ENCODE assay signal across 12 mouse cellular contexts in genomic region chr2:168654983-168655669, GRCm38 (mm10). TPM values are rescaled to one million over a fixed set of nuclear protein-coding genes. Genes with fewer than 3 reads are reported as not detected.
DNase-seq lines count a peak whose midpoint lies in the region; ATAC-seq and TF ChIP-seq lines count a peak whose summit lies in the region.
"Had no signal": no experiment of that assay in that cellular context is flagged by ENCODE, and none has a peak within 500 bp of the region (broad histone marks: within the 10 kb centered on the region; RNA-seq: fewer than 3 reads in every experiment).

No protein-coding gene starts in this region.

- no peak overlapping the region for H3K4me2 ChIP-seq in heart, postnatal 0 days (ENCODE audit: low read depth, low read length)
- H3K4me2 ChIP-seq in lung, postnatal 0 days (replicated peaks; ENCODE audit: low read depth, low read length): no peak overlapping the region
- H3K4me2 ChIP-seq in intestine, postnatal 0 days (replicated peaks; ENCODE audit: low read depth): 0 out of 2 replicates have a peak overlapping the region, but pooled peaks have one; percentile 13
- H3K4me2 ChIP-seq: heart, embryonic 13.5 days; limb, embryonic 12.5 days had no signal

- DNase-seq in heart, postnatal 0 days (ENCODE audit: low spot score): peak; percentile 14
- DNase-seq in heart, adult 9 months (ENCODE audit: low spot score in 2 of 2): no peak
- no peak for DNase-seq in lung, postnatal 0 days (ENCODE audit: low spot score)
- no peak for DNase-seq in lung, adult 18-20 months
- DNase-seq in cerebellum, postnatal 25 days: peak; percentile 49 to 66
- no peak for DNase-seq in kidney, postnatal 14 days

- 55% methylated on average over 17 of the region's 17 CpGs for WGBS in heart, postnatal 0 days
- WGBS in lung, postnatal 0 days: 56% methylated on average over 17 of the region's 17 CpGs
- 54% methylated on average over 17 of the region's 17 CpGs for WGBS in intestine, postnatal 0 days

- no peak overlapping the region for H3K9ac ChIP-seq in heart, postnatal 0 days (replicated peaks; ENCODE audit: low read depth, low read length)
- H3K9ac ChIP-seq in lung, postnatal 0 days (replicated peaks; ENCODE audit: low read depth): no peak overlapping the region
- H3K9ac ChIP-seq in intestine, postnatal 0 days (ENCODE audit: low read depth, low read length): no peak overlapping the region
- H3K9ac ChIP-seq: heart, embryonic 13.5 days; limb, embryonic 12.5 days had no signal

- no peak overlapping the region for H3K4me3 ChIP-seq in heart, postnatal 0 days (ENCODE audit: low read depth, low read length)
- H3K4me3 ChIP-seq in lung, postnatal 0 days (ENCODE audit: low read depth, low read length): no peak overlapping the region
- H3K4me3 ChIP-seq in intestine, postnatal 0 days (ENCODE audit: low read depth, low read length): no peak overlapping the region
- H3K4me3 ChIP-seq: forebrain, embryonic 10.5 days; heart, embryonic 13.5 days; limb, embryonic 12.5 days had no signal

- H3K27me3 ChIP-seq in heart, postnatal 0 days (ENCODE audit: control insufficient read depth, insufficient read depth, low read length): no peaks in the 10 kb centered on the region
- no peaks in the 10 kb centered on the region for H3K27me3 ChIP-seq in lung, postnatal 0 days (replicated peaks; ENCODE audit: insufficient read depth, low read length)
- H3K27me3 ChIP-seq in intestine, postnatal 0 days (replicated peaks; ENCODE audit: control insufficient read depth, insufficient read depth, low read length): no peaks in the 10 kb centered on the region
- H3K27me3 ChIP-seq: limb, embryonic 12.5 days had no signal

- no peak overlapping the region for H3K27ac ChIP-seq in heart, postnatal 0 days (ENCODE audit: low read depth)
- no peak overlapping the region for H3K27ac ChIP-seq in lung, postnatal 0 days (ENCODE audit: low read length)
- no peak overlapping the region for H3K27ac ChIP-seq in intestine, postnatal 0 days (ENCODE audit: low read depth, low read length)
- H3K27ac ChIP-seq: forebrain, embryonic 10.5 days; heart, embryonic 13.5 days; limb, embryonic 12.5 days had no signal

- H3K4me1 ChIP-seq in heart, postnatal 0 days (ENCODE audit: control insufficient read depth, insufficient read depth): no peaks in the 10 kb centered on the region; the same call in 1 of the 2 replicates
- H3K4me1 ChIP-seq in lung, postnatal 0 days (ENCODE audit: insufficient read depth, low read depth, low read length): 0 out of 2 replicates have a peak, but pooled peaks cover 4% of the 10 kb centered on the region
- peaks cover 11% of the 10 kb centered on the region; the same call in 1 of the 2 replicates for H3K4me1 ChIP-seq in intestine, postnatal 0 days (replicated peaks; ENCODE audit: control insufficient read depth, insufficient read depth, low read length)

- no peaks in the 10 kb centered on the region for H3K9me3 ChIP-seq in heart, postnatal 0 days (replicated peaks; ENCODE audit: control insufficient read depth, low read length)
- no peaks in the 10 kb centered on the region for H3K9me3 ChIP-seq in lung, postnatal 0 days (ENCODE audit: low read length)
- no peaks in the 10 kb centered on the region for H3K9me3 ChIP-seq in intestine, postnatal 0 days (ENCODE audit: control insufficient read depth)
- H3K9me3 ChIP-seq: forebrain, embryonic 10.5 days; heart, embryonic 13.5 days; limb, embryonic 12.5 days; megakaryocyte, embryonic 14.5 days had no signal

- TF ChIP-seq EP300 in heart, postnatal 0 days (IDR thresholded peaks at IDR 0.05; ENCODE audit: low read depth): no peak
- no peak for TF ChIP-seq EP300 in lung, postnatal 0 days (IDR thresholded peaks at IDR 0.05)

- H3K36me3 ChIP-seq in heart, postnatal 0 days (replicated peaks; ENCODE audit: control insufficient read depth, insufficient read depth, low read length): 0 out of 2 replicates have a peak, but pooled peaks cover 5% of the 10 kb centered on the region
- H3K36me3 ChIP-seq in lung, postnatal 0 days (ENCODE audit: insufficient read depth, low read length): no peaks in the 10 kb centered on the region
- peaks cover 27% of the 10 kb centered on the region; the same call in 1 of the 2 replicates for H3K36me3 ChIP-seq in intestine, postnatal 0 days (ENCODE audit: control insufficient read depth, insufficient read depth)
- H3K36me3 ChIP-seq: forebrain, embryonic 10.5 days had no signal

- peak; percentile 32 for TF ChIP-seq CTCF in heart, postnatal 0 days (IDR thresholded peaks at IDR 0.05; ENCODE audit: low read depth)
- peak; percentile 45 for TF ChIP-seq CTCF in lung, postnatal 0 days (IDR thresholded peaks at IDR 0.05)
- peak; percentile 59 for TF ChIP-seq CTCF in intestine, postnatal 0 days (IDR thresholded peaks at IDR 0.05; ENCODE audit: low read depth)

- ATAC-seq in heart, postnatal 0 days (ENCODE audit: insufficient read depth, low read depth): no peak
- no peak; the same call in 1 of the 2 replicates for ATAC-seq in lung, postnatal 0 days
- ATAC-seq in intestine, postnatal 0 days: 0 out of 2 replicates have a peak, but pooled peaks have one; percentile 29

RNA-seq across cellular contexts. Expression of gene Nfatc2, which starts 53.7 kb away (rescaled TPM):
- total RNA-seq in heart, postnatal 0 days (2014; rRNA removed; ENCODE audit: low replicate concordance): 7.4 and 10.1 TPM in 2 replicates
- 7.3 and 8.2 TPM in 2 replicates for polyA plus RNA-seq in heart, postnatal 0 days (2015; fragmentation: Nextera tagmentation; extraction: Ambion mirVana)
- 0.72 and 0.96 TPM in 2 replicates for polyA plus RNA-seq in lung, postnatal 0 days (2015; fragmentation: Nextera tagmentation; extraction: Ambion mirVana)
- polyA plus RNA-seq in intestine, postnatal 0 days (2015; fragmentation: Nextera tagmentation; extraction: Ambion mirVana): 1.5 and 1.9 TPM in 2 replicates
- total RNA-seq: MEL had no signal

Comparison
In these comparisons a context has a peak if more than half of its experiments do, and no peak if none do; other contexts are left out.
1. DNase-seq: peak in heart, postnatal 0 days (single experiment) and cerebellum, postnatal 25 days (2 of 2); none in heart, adult 9 months (0 of 2), lung, postnatal 0 days (single experiment), lung, adult 18-20 months (0 of 2) and kidney, postnatal 14 days (single experiment).
2. Peak in every context shown above with its lines, with median percentiles within 50 percentile points of each other: CTCF ChIP-seq.